Mouse (Mus musculus) megakaryocyte, embryonic 14.5 days (primary cell): ENCODE results near the gene Fam192a.

Source experiments
- FLI1 ChIP-seq: IDR thresholded peaks from 2 replicates; pipeline ENCODE4 v1.6.1; 2012; ENCODE audit warnings: low read length, inconsistent platforms, mixed read lengths
- GATA1 ChIP-seq: IDR thresholded peaks from 3 replicates; pipeline ENCODE4 v1.6.1; 2012; ENCODE audit warnings: mixed read lengths, low read length, inconsistent platforms, borderline replicate concordance

- TF ChIP-seq GATA1 (no peak), FLI1 (no peak)
Measured at GRCm38 (mm10) chr8:94571896-94572295, 29.9 kb downstream of the Fam192a start.
